Mouse (Mus musculus): ENCODE data around the gene Gins1. TPM values are rescaled to one million over a fixed set of nuclear protein-coding genes. Genes with fewer than 3 reads are reported as not detected.

Gene Gins1
- polyA plus RNA-seq, 1 experiment from 2014 or later, result 62.7 TPM

DNA sequence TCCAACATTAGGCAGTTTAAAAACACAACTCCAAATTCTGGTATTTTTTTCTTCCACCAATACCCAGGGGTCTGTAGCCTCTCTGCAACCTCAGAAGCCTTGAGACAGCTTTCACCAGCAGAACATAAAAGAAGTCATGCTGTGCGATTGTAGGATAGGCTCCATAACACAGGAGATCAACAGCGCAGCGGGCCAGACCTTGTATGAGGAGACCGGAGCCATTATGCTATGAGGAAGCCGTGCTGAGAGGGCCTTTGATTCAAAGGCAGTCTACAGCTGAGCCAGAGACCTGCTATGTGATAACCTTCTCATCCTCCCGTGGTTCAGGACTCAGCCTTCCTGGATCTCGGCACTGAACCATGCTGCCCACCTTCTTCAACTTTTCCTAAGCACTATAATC is 66.7 kb downstream of the Gins1 start:
- Histone ChIP-seq H3K27ac (no peak overlapping the region), H3K4me2 (no peak overlapping the region), H3K9me3 (replicated peaks) (no peaks in the 10 kb centered on the region), H3K4me1 (no peaks in the 10 kb centered on the region), H3K27me3 (no peaks in the 10 kb centered on the region), H3K4me3 (no peak overlapping the region), H3K36me3 (ENCODE audit: poor library complexity, severe bottlenecking) (peaks cover 87% of the 10 kb centered on the region), H3K9ac (no peak overlapping the region)
- WGBS, result 67% methylated on average over 7 of the region's 7 CpGs
- no peak; the same call in 1 of the 2 replicates for ATAC-seq

DNA sequence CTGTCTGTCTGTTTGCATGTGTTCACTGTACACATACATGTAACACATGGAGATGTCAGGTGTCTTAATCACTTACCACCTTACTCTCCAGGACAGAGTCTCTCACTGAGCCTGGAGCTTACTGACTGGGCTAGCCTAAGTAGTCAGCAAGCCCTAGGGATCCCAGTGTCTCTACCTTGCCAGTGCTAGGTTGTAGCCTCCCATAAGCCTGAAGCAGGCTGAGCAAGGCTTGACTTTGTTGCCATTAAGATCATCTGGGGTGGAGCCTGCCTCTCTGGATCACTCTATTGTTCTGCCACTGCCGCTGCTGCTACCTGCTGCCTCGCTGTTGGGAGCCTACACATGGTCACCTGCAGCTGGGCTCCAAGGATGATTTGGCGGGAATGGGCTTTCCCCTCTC is 67.5 kb downstream of the Gins1 start:
- no peak for ATAC-seq
- Histone ChIP-seq H3K27me3 (no peaks in the 10 kb centered on the region), H3K4me1 (no peaks in the 10 kb centered on the region), H3K9ac (no peak overlapping the region), H3K36me3 (ENCODE audit: poor library complexity, severe bottlenecking) (peaks cover 84% of the 10 kb centered on the region), H3K27ac (no peak overlapping the region), H3K4me2 (no peak overlapping the region), H3K9me3 (replicated peaks) (no peaks in the 10 kb centered on the region), H3K4me3 (no peak overlapping the region)
- WGBS, result 90% methylated on average over 3 of the region's 3 CpGs

GRCm38 (mm10) chr2:150973401-150974115 is 68.4 kb downstream of the Gins1 start:
- Histone ChIP-seq H3K36me3 (ENCODE audit: poor library complexity, severe bottlenecking) (peaks cover 78% of the 10 kb centered on the region), H3K4me2 (no peak overlapping the region), H3K27ac (no peak overlapping the region), H3K4me1 (no peaks in the 10 kb centered on the region), H3K9me3 (replicated peaks) (no peaks in the 10 kb centered on the region), H3K9ac (no peak overlapping the region), H3K4me3 (no peak overlapping the region), H3K27me3 (no peaks in the 10 kb centered on the region)
- 96% methylated on average over 8 of the region's 8 CpGs for WGBS
- no peak for ATAC-seq

- Histone ChIP-seq H3K27ac (no peak overlapping the region), H3K9me3 (replicated peaks) (no peaks in the 10 kb centered on the region), H3K4me3 (no peak overlapping the region), H3K4me1 (no peaks in the 10 kb centered on the region), H3K9ac (no peak overlapping the region), H3K27me3 (no peaks in the 10 kb centered on the region), H3K4me2 (no peak overlapping the region), H3K36me3 (ENCODE audit: poor library complexity, severe bottlenecking) (peaks cover 59% of the 10 kb centered on the region)
- ATAC-seq, result no peak
- 94% methylated on average over 5 of the region's 5 CpGs for WGBS
Measured at GRCm38 (mm10) chr2:150976871-150977270, 71.7 kb downstream of the Gins1 start.

DNA sequence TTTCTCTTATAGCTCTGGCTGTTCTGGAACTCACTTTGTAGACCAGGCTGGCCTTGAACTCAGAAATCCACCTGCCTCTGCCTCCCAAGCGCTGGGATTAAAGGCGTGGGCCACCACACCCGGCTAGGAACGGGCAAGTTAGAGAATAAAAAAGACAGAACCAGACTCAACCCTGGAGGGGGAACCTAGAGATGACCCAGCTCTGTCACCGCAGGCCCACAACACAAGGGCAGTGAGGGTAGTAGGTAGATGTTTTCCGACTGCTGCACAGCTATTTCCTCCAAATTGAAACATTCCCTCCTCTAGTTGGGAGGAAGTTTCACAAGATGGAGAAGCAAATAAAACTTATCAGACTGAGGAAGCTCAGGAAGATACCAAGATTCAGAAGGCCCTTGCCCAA is 72.5 kb downstream of the Gins1 start:
- no peak overlapping the region for H3K4me3 ChIP-seq
- 94% methylated on average over 6 of the region's 6 CpGs for WGBS
- no peak for ATAC-seq

GRCm38 (mm10) chr2:150978791-150979190 is 73.6 kb downstream of the Gins1 start:
- WGBS, result 93% methylated on average over 3 of the region's 3 CpGs
- H3K9me3 ChIP-seq (replicated peaks), result no peaks in the 10 kb centered on the region
- no peak overlapping the region for H3K4me2 ChIP-seq
- no peak overlapping the region for H3K4me3 ChIP-seq
- H3K4me1 ChIP-seq, result no peaks in the 10 kb centered on the region
- H3K27me3 ChIP-seq, result no peaks in the 10 kb centered on the region
- no peak for ATAC-seq
- H3K9ac ChIP-seq, result no peak overlapping the region
- H3K27ac ChIP-seq, result no peak overlapping the region
- peaks cover 40% of the 10 kb centered on the region for H3K36me3 ChIP-seq (ENCODE audit: poor library complexity, severe bottlenecking)

More for the DNA sequence above, 72.5 kb downstream of the Gins1 start:
- Histone ChIP-seq H3K4me2 (no peak overlapping the region), H3K4me1 (no peaks in the 10 kb centered on the region), H3K27ac (no peak overlapping the region), H3K9ac (no peak overlapping the region), H3K36me3 (ENCODE audit: poor library complexity, severe bottlenecking) (peaks cover 51% of the 10 kb centered on the region), H3K9me3 (replicated peaks) (no peaks in the 10 kb centered on the region), H3K27me3 (no peaks in the 10 kb centered on the region)

DNA sequence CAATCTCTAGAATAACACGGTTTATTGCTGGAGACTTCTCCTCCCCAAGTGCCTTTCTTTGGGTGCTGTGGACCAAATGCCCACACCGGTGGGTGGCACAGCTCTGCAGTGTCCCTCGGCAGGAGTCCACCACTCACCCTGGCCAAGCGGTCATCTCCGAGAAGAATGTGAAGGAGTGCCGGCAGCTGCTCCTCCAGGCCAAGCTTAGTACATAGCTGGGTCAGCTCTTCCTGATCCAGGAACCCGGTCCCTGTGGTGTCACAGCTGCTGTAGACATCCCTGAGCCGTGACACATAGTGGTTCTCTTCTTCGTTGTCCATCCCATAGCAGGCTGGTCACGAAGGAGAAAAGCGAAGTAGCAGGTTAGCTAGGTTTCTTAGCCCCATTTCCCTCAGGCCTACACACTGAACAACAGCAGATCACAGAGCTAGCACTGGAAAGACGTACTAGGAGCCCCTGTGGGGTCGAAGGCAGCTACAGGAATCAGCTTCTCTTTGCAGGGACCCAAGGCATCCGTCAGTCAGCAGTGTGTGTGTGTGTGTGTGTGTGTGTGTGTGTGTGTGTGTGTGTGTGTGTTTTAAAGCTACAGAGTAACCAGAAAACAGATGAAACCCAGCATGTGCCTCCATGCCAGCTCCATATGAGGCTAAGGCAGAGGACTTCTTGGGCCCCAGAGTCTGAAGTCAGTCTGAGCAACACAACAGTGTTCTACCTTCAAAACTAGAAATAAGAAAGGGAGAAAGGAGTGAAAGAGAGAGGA is 74.8 kb downstream of the Gins1 start:
- WGBS, result 87% methylated on average over 14 of the region's 14 CpGs
- peaks cover 29% of the 10 kb centered on the region for H3K36me3 ChIP-seq (ENCODE audit: poor library complexity, severe bottlenecking)
- H3K9ac ChIP-seq, result no peak overlapping the region
- H3K4me1 ChIP-seq, result no peaks in the 10 kb centered on the region
- no peak for ATAC-seq
- H3K4me2 ChIP-seq, result no peak overlapping the region
- H3K27ac ChIP-seq, result no peak overlapping the region
- H3K9me3 ChIP-seq (replicated peaks), result no peaks in the 10 kb centered on the region
- H3K4me3 ChIP-seq, result no peak overlapping the region
- no peaks in the 10 kb centered on the region for H3K27me3 ChIP-seq

Other genes with a start within 250 kb of the Gins1 start
- gene Acss1, start 236.9 kb upstream of the Gins1 start, polyA plus RNA-seq (2015; fragmentation: Nextera tagmentation; extraction: Ambion mirVana), result 32.9 and 34.1 TPM in 2 replicates
- gene Vsx1, start 216.0 kb upstream of the Gins1 start, polyA plus RNA-seq (2015; fragmentation: Nextera tagmentation; extraction: Ambion mirVana), result 0.10 and 0.12 TPM in 2 replicates
- gene Entpd6, start 156.4 kb upstream of the Gins1 start, polyA plus RNA-seq (2015; fragmentation: Nextera tagmentation; extraction: Ambion mirVana), result 30.9 and 37.3 TPM in 2 replicates
- 81.0 and 84.5 TPM in 2 replicates for gene Pygb, start 118.7 kb upstream of the Gins1 start, polyA plus RNA-seq (2015; fragmentation: Nextera tagmentation; extraction: Ambion mirVana)
- gene Abhd12, start 659 bp upstream of the Gins1 start, polyA plus RNA-seq (2015; fragmentation: Nextera tagmentation; extraction: Ambion mirVana), result 65.8 and 77.6 TPM in 2 replicates
- gene Ninl, start 134.0 kb downstream of the Gins1 start, polyA plus RNA-seq (2015; fragmentation: Nextera tagmentation; extraction: Ambion mirVana), result 16.3 and 20.6 TPM in 2 replicates
- 38.1 and 38.9 TPM in 2 replicates for gene Nanp, start 134.0 kb downstream of the Gins1 start, polyA plus RNA-seq (2015; fragmentation: Nextera tagmentation; extraction: Ambion mirVana)
- gene Gm14151, start 186.9 kb downstream of the Gins1 start, polyA plus RNA-seq (2015; fragmentation: Nextera tagmentation; extraction: Ambion mirVana), result not detected in 2 replicates
- not detected in 2 replicates for gene Gm14147, start 192.8 kb downstream of the Gins1 start, polyA plus RNA-seq (2015; fragmentation: Nextera tagmentation; extraction: Ambion mirVana)

Measured in forebrain, embryonic 13.5 days (tissue).